Mouse (Mus musculus) liver, embryonic 12.5 days (tissue): ENCODE data around the gene Uggt2. TPM values are rescaled to one million over a fixed set of nuclear protein-coding genes. Genes with fewer than 3 reads are reported as not detected.

Experiments
- ATAC-seq: fragments of 200-750 bp; cut with Nextera tagmentation; 2 replicates; pipeline ENCODE4 v1.8.0; 2017; ENCODE audit warnings: moderate number of reproducible peaks, mild to moderate bottlenecking, moderate library complexity
- H3K27ac ChIP-seq: fragments of 300-500 bp; sonication (generic); 2 replicates; pipeline ENCODE4 v1.5.1; 2016; ENCODE audit warnings: mild to moderate bottlenecking
- H3K27me3 ChIP-seq: fragments of 300-500 bp; sonication (generic); replicated peaks from 2 replicates; pipeline ENCODE4 v1.6.1; 2016; ENCODE audit warnings: mild to moderate bottlenecking, moderate library complexity
- H3K36me3 ChIP-seq: fragments of 300-500 bp; sonication (generic); 2 replicates; pipeline ENCODE4 v1.6.1; 2016; ENCODE audit warnings: mild to moderate bottlenecking, moderate library complexity
- H3K4me1 ChIP-seq: fragments of 300-500 bp; sonication (generic); 2 replicates; pipeline ENCODE4 v1.6.1; 2016
- H3K4me2 ChIP-seq: fragments of 300-500 bp; sonication (generic); 2 replicates; pipeline ENCODE4 v1.6.1; 2016; ENCODE audit warnings: mild to moderate bottlenecking, moderate library complexity
- H3K4me3 ChIP-seq: fragments of 300-500 bp; sonication (generic); 2 replicates; pipeline ENCODE4 v1.5.1; 2016; ENCODE audit warnings: mild to moderate bottlenecking, moderate library complexity
- H3K9ac ChIP-seq: fragments of 300-500 bp; sonication (generic); 2 replicates; pipeline ENCODE4 v1.6.1; 2016; ENCODE audit warnings: mild to moderate bottlenecking, moderate library complexity
- H3K9me3 ChIP-seq: fragments of 300-500 bp; sonication (generic); replicated peaks from 2 replicates; pipeline ENCODE4 v1.6.1; 2016; ENCODE audit warnings: mild to moderate bottlenecking, moderate library complexity
- WGBS: fragments of 180-500 bp; shearing (Covaris S2); methylation state at CpG from one replicate; pipeline ENCODE4 v1.1.7; 2016; ENCODE audit not compliant: insufficient replicate concordance; 5-methylcytosine and 5-hydroxymethylcytosine counted together
- polyA plus RNA-seq: library from polyadenylated mRNA; unstranded; fragments of >200 nt; fragmentation: Nextera tagmentation; extraction: Ambion mirVana; gene quantifications from 2 replicates; pipeline ENCODE4 v1.2.1, GENCODE M21; 2016

Uggt2 gene
- 2.7 and 3.2 TPM in 2 replicates for polyA plus RNA-seq

- peaks cover 2% of the 10 kb centered on the region; the same call in 1 of the 2 replicates for H3K4me1 ChIP-seq
- H3K9me3 ChIP-seq, result no peaks in the 10 kb centered on the region
- WGBS, result under 1% methylated on average over 68 of the region's 72 CpGs
- peak within 1 kb of the TSS; percentile 42 for H3K9ac ChIP-seq
- no peaks in the 10 kb centered on the region for H3K36me3 ChIP-seq
- peak within 1 kb of the TSS; percentile 69 for H3K4me2 ChIP-seq
- ATAC-seq, result peak; percentile 79
- no peak within 1 kb of the TSS for H3K27ac ChIP-seq
- peak within 1 kb of the TSS; percentile 57 for H3K4me3 ChIP-seq
- H3K27me3 ChIP-seq, result peaks cover 30% of the 10 kb centered on the region
Measured at GRCm38 (mm10) chr14:119098851-119099569, at the start of gene Uggt2. TSS of gene Uggt2 (minus strand) at chr14:119099430.

GRCm38 (mm10) chr14:119139381-119139950 is 40.2 kb upstream of the Uggt2 start:
- 41% methylated on average over 9 of the region's 9 CpGs for WGBS
- H3K36me3 ChIP-seq, result no peaks in the 10 kb centered on the region
- no peak overlapping the region for H3K27ac ChIP-seq
- ATAC-seq, result no peak
- no peaks in the 10 kb centered on the region for H3K4me1 ChIP-seq
- H3K27me3 ChIP-seq, result peaks cover 61% of the 10 kb centered on the region
- H3K4me2 ChIP-seq, result no peak overlapping the region
- H3K4me3 ChIP-seq, result no peak overlapping the region
- H3K9me3 ChIP-seq, result no peaks in the 10 kb centered on the region
- no peak overlapping the region for H3K9ac ChIP-seq

- no peaks in the 10 kb centered on the region for H3K9me3 ChIP-seq
- H3K27me3 ChIP-seq, result peaks cover 66% of the 10 kb centered on the region
- H3K27ac ChIP-seq, result no peak overlapping the region
- no peak for ATAC-seq
- peak overlapping the region; percentile 55 for H3K4me3 ChIP-seq
- no peaks in the 10 kb centered on the region for H3K4me1 ChIP-seq
- H3K36me3 ChIP-seq, result no peaks in the 10 kb centered on the region
- peak overlapping the region; percentile 74 for H3K4me2 ChIP-seq
- no peak overlapping the region for H3K9ac ChIP-seq
- 3% methylated on average over 20 of the region's 20 CpGs for WGBS
Measured at GRCm38 (mm10) chr14:119138786-119139100, 39.5 kb upstream of the Uggt2 start.

- no peak for ATAC-seq
Measured at GRCm38 (mm10) chr14:119137906-119138785, 38.9 kb upstream of the Uggt2 start, which contains the start of gene Hs6st3. TSS of gene Hs6st3 (plus strand) at chr14:119138341.

GRCm38 (mm10) chr14:119137512-119137905 is 38.3 kb upstream of the Uggt2 start:
- Histone ChIP-seq H3K4me3 (peak overlapping the region; percentile 55), H3K4me2 (peak overlapping the region; percentile 74), H3K9me3 (no peaks in the 10 kb centered on the region), H3K27ac (no peak overlapping the region), H3K36me3 (no peaks in the 10 kb centered on the region), H3K4me1 (no peaks in the 10 kb centered on the region), H3K9ac (peak overlapping the region; percentile 48), H3K27me3 (peaks cover 67% of the 10 kb centered on the region)
- no peak for ATAC-seq
- WGBS, result under 1% methylated on average over 38 of the region's 38 CpGs

More at GRCm38 (mm10) chr14:119137906-119138785, 38.9 kb upstream of the Uggt2 start, which contains the start of gene Hs6st3:
- 1% methylated on average over 97 of the region's 100 CpGs for WGBS
- Histone ChIP-seq H3K4me3 (peak within 1 kb of the TSS; percentile 55), H3K4me2 (peak within 1 kb of the TSS; percentile 74), H3K9ac (peak within 1 kb of the TSS; percentile 48), H3K4me1 (no peaks in the 10 kb centered on the region), H3K27me3 (peaks cover 67% of the 10 kb centered on the region), H3K9me3 (no peaks in the 10 kb centered on the region), H3K27ac (no peak within 1 kb of the TSS), H3K36me3 (no peaks in the 10 kb centered on the region)

- 76% methylated on average over 2 of the region's 2 CpGs for WGBS
- ATAC-seq, result peak; percentile 30; the same call in 1 of the 2 replicates
- no peaks in the 10 kb centered on the region for H3K4me1 ChIP-seq
Measured at GRCm38 (mm10) chr14:119127330-119127729, 28.1 kb upstream of the Uggt2 start.

GRCm38 (mm10) chr14:119125840-119126239 is 26.6 kb upstream of the Uggt2 start:
- H3K36me3 ChIP-seq, result no peaks in the 10 kb centered on the region
- H3K9ac ChIP-seq, result no peak overlapping the region
- H3K4me3 ChIP-seq, result no peak overlapping the region
- no peak overlapping the region for H3K4me2 ChIP-seq
- H3K27ac ChIP-seq, result no peak overlapping the region
- H3K4me1 ChIP-seq, result no peaks in the 10 kb centered on the region
- no peaks in the 10 kb centered on the region; the same call in 1 of the 2 replicates for H3K27me3 ChIP-seq
- ATAC-seq, result no peak
- 63% methylated on average over 4 of the region's 4 CpGs for WGBS
- H3K9me3 ChIP-seq, result no peaks in the 10 kb centered on the region

More at GRCm38 (mm10) chr14:119127330-119127729, 28.1 kb upstream of the Uggt2 start:
- H3K9me3 ChIP-seq, result no peaks in the 10 kb centered on the region
- no peak overlapping the region for H3K9ac ChIP-seq
- H3K27ac ChIP-seq, result no peak overlapping the region
- no peaks in the 10 kb centered on the region for H3K36me3 ChIP-seq
- no peak overlapping the region for H3K4me2 ChIP-seq
- H3K27me3 ChIP-seq, result no peaks in the 10 kb centered on the region
- no peak overlapping the region for H3K4me3 ChIP-seq

GRCm38 (mm10) chr14:119124061-119124460 is 24.8 kb upstream of the Uggt2 start:
- H3K9me3 ChIP-seq, result no peaks in the 10 kb centered on the region
- no peaks in the 10 kb centered on the region for H3K4me1 ChIP-seq
- H3K36me3 ChIP-seq, result no peaks in the 10 kb centered on the region
- no peaks in the 10 kb centered on the region; the same call in 1 of the 2 replicates for H3K27me3 ChIP-seq
- H3K4me2 ChIP-seq, result peak overlapping the region; percentile 45; the same call in 1 of the 2 replicates
- 33% methylated on average over 3 of the region's 3 CpGs for WGBS
- no peak overlapping the region for H3K9ac ChIP-seq
- 0 out of 2 replicates have a peak overlapping the region, but pooled peaks have one; percentile 19 for H3K4me3 ChIP-seq
- H3K27ac ChIP-seq, result no peak overlapping the region
- ATAC-seq, result no peak

GRCm38 (mm10) chr14:119123582-119123981 is 24.4 kb upstream of the Uggt2 start:
- Histone ChIP-seq H3K27me3 (no peaks in the 10 kb centered on the region; the same call in 1 of the 2 replicates), H3K9ac (no peak overlapping the region), H3K4me3 (peak overlapping the region; percentile 19; the same call in 1 of the 2 replicates), H3K9me3 (no peaks in the 10 kb centered on the region), H3K36me3 (no peaks in the 10 kb centered on the region), H3K27ac (no peak overlapping the region), H3K4me2 (peak overlapping the region; percentile 45), H3K4me1 (no peaks in the 10 kb centered on the region)
- WGBS, result 8% methylated on average over 12 of the region's 12 CpGs
- ATAC-seq, result no peak

- no peaks in the 10 kb centered on the region for H3K9me3 ChIP-seq
- no peaks in the 10 kb centered on the region for H3K4me1 ChIP-seq
- no peak overlapping the region for H3K27ac ChIP-seq
- H3K27me3 ChIP-seq, result 0 out of 2 replicates have a peak, but pooled peaks cover 5% of the 10 kb centered on the region
- 53% methylated on average over 6 of the region's 6 CpGs for WGBS
- no peaks in the 10 kb centered on the region for H3K36me3 ChIP-seq
- H3K9ac ChIP-seq, result no peak overlapping the region
- no peak for ATAC-seq
- H3K4me3 ChIP-seq, result no peak overlapping the region
- H3K4me2 ChIP-seq, result no peak overlapping the region
Measured at GRCm38 (mm10) chr14:119112558-119112957, 13.3 kb upstream of the Uggt2 start.

GRCm38 (mm10) chr14:119109776-119110218 is 10.6 kb upstream of the Uggt2 start:
- Histone ChIP-seq H3K4me2 (no peak overlapping the region), H3K9me3 (no peaks in the 10 kb centered on the region), H3K27ac (no peak overlapping the region), H3K4me1 (no peaks in the 10 kb centered on the region), H3K4me3 (no peak overlapping the region), H3K36me3 (no peaks in the 10 kb centered on the region), H3K27me3 (0 out of 2 replicates have a peak, but pooled peaks cover 5% of the 10 kb centered on the region), H3K9ac (no peak overlapping the region)
- no peak; the same call in 1 of the 2 replicates for ATAC-seq
- 74% methylated on average over 3 of the region's 3 CpGs for WGBS
